Mouse (Mus musculus) right cerebral cortex, adult 2 months (tissue): ENCODE measurements around the gene Pigc.

Source experiments
- DNase-seq, 2 experiments: peaks; one replicate each; pipeline ENCODE4 v3.0.0; 2021 to 2022; ENCODE audit warnings: low spot score in 2 of 2

The Pigc gene

GRCm38 (mm10) chr1:161976255-161977182, 7.5 kb downstream of the Pigc start:
- peak; percentile 83 to 84 for DNase-seq

GRCm38 (mm10) chr1:161977331-161977730, 8.3 kb downstream of the Pigc start:
- DNase-seq: no peak

- no peak for DNase-seq
Measured at GRCm38 (mm10) chr1:161978173-161978700, 9.3 kb downstream of the Pigc start.

GRCm38 (mm10) chr1:161979536-161979935, 10.6 kb downstream of the Pigc start, which contains the start of gene 4930558K02Rik:
Gene 4930558K02Rik, minus strand, starts transcription at chr1:161979636.
- DNase-seq: no peak

GRCm38 (mm10) chr1:161980046-161980445, 11.1 kb downstream of the Pigc start:
- no peak for DNase-seq

GRCm38 (mm10) chr1:161980626-161981298, 11.8 kb downstream of the Pigc start:
- no peak for DNase-seq

- DNase-seq: no peak
Measured at GRCm38 (mm10) chr1:161983451-161983850, 14.5 kb downstream of the Pigc start.

GRCm38 (mm10) chr1:161983979-161984566, 15.1 kb downstream of the Pigc start:
- DNase-seq: no peak

- no peak for DNase-seq
Measured at GRCm38 (mm10) chr1:161990684-161991578, 21.9 kb downstream of the Pigc start.

GRCm38 (mm10) chr1:161991846-161992245, 22.9 kb downstream of the Pigc start:
- no peak for DNase-seq

GRCm38 (mm10) chr1:161992389-161992788, 23.4 kb downstream of the Pigc start:
- no peak for DNase-seq

GRCm38 (mm10) chr1:161998781-161999180, 29.8 kb downstream of the Pigc start:
- no peak for DNase-seq

GRCm38 (mm10) chr1:161999338-161999737, 30.4 kb downstream of the Pigc start:
- DNase-seq: no peak

GRCm38 (mm10) chr1:161999882-162000371, 30.9 kb downstream of the Pigc start:
- DNase-seq: peak; percentile 60 to 67

GRCm38 (mm10) chr1:162001328-162001727, 32.3 kb downstream of the Pigc start:
- DNase-seq: no peak

- no peak for DNase-seq
Measured at GRCm38 (mm10) chr1:162003729-162004517, 34.9 kb downstream of the Pigc start.

GRCm38 (mm10) chr1:162004518-162004780, 35.5 kb downstream of the Pigc start:
- no peak for DNase-seq

- DNase-seq: no peak
Measured at GRCm38 (mm10) chr1:162004821-162005770, 36.1 kb downstream of the Pigc start.

- no peak for DNase-seq
Measured at GRCm38 (mm10) chr1:162006109-162006508, 37.1 kb downstream of the Pigc start.
